Mouse (Mus musculus) embryonic facial prominence, embryonic 12.5 days (tissue): ENCODE data around the gene Repin1. TPM values are rescaled to one million over a fixed set of nuclear protein-coding genes. Genes with fewer than 3 reads are reported as not detected.

Experiments used
- ATAC-seq: fragments of 200-750 bp; cut with Nextera tagmentation; 2 replicates; pipeline ENCODE4 v1.8.0; 2017; ENCODE audit not compliant: insufficient number of reproducible peaks, insufficient read depth, low FRiP score, low TSS enrichment
- H3K27ac ChIP-seq: fragments of 300-500 bp; sonication (generic); 2 replicates; pipeline ENCODE4 v1.5.1; 2016; ENCODE audit warnings: mild to moderate bottlenecking
- H3K27me3 ChIP-seq: fragments of 300-500 bp; sonication (generic); 2 replicates; pipeline ENCODE4 v1.6.1; 2016; ENCODE audit warnings: mild to moderate bottlenecking, moderate library complexity
- H3K36me3 ChIP-seq: fragments of 300-500 bp; sonication (generic); 2 replicates; pipeline ENCODE4 v1.6.1; 2016; ENCODE audit warnings: mild to moderate bottlenecking
- H3K4me1 ChIP-seq: fragments of 300-500 bp; sonication (generic); 2 replicates; pipeline ENCODE4 v1.6.1; 2016
- H3K4me2 ChIP-seq: fragments of 300-500 bp; sonication (generic); replicated peaks from 2 replicates; pipeline ENCODE4 v1.6.1; 2016; ENCODE audit warnings: mild to moderate bottlenecking, moderate library complexity
- H3K4me3 ChIP-seq: fragments of 300-500 bp; sonication (generic); 2 replicates; pipeline ENCODE4 v1.5.1; 2016; ENCODE audit warnings: mild to moderate bottlenecking
- H3K9ac ChIP-seq: fragments of 300-500 bp; sonication (generic); 2 replicates; pipeline ENCODE4 v1.6.1; 2016; ENCODE audit warnings: mild to moderate bottlenecking, moderate library complexity
- H3K9me3 ChIP-seq: fragments of 300-500 bp; sonication (generic); 2 replicates; pipeline ENCODE4 v1.6.1; 2016; ENCODE audit warnings: mild to moderate bottlenecking, moderate library complexity
- WGBS: fragments of 180-500 bp; shearing (Covaris S2); methylation state at CpG from one replicate; pipeline ENCODE4 v1.1.7; 2016; 5-methylcytosine and 5-hydroxymethylcytosine counted together
- polyA plus RNA-seq: library from polyadenylated mRNA; unstranded; fragments of >200 nt; fragmentation: Nextera tagmentation; extraction: Ambion mirVana; gene quantifications from 2 replicates; pipeline ENCODE4 v1.2.1, GENCODE M21; 2016

Repin1 gene
- polyA plus RNA-seq, 1 experiment from 2014 or later = 35.0 TPM

GRCm38 (mm10) chr6:48582037-48582436 is 11.6 kb upstream of the Repin1 start:
- H3K9me3 ChIP-seq = no peaks in the 10 kb centered on the region
- H3K9ac ChIP-seq = no peak overlapping the region
- H3K4me2 ChIP-seq = no peak overlapping the region
- H3K4me3 ChIP-seq = no peak overlapping the region
- H3K4me1 ChIP-seq = 0 out of 2 replicates have a peak, but pooled peaks cover 5% of the 10 kb centered on the region
- no peaks in the 10 kb centered on the region for H3K36me3 ChIP-seq
- H3K27ac ChIP-seq = no peak overlapping the region
- WGBS = 73% methylated on average over 3 of the region's 3 CpGs
- no peaks in the 10 kb centered on the region for H3K27me3 ChIP-seq
- no peak for ATAC-seq

- no peak for ATAC-seq
- H3K9ac ChIP-seq = no peak within 1 kb of the TSS
- WGBS = 27% methylated on average over 6 of the region's 6 CpGs
These were observed 4.4 kb upstream of the Repin1 start, which contains the start of gene Gm45021 for GRCm38 (mm10) chr6:48589194-48589750. Gm45021 (plus strand) TSS chr6:48589610.

GRCm38 (mm10) chr6:48591221-48591845 is 2.4 kb upstream of the Repin1 start:
- 90% methylated on average over 3 of the region's 3 CpGs for WGBS
- ATAC-seq = no peak

More at GRCm38 (mm10) chr6:48589194-48589750, 4.4 kb upstream of the Repin1 start, which contains the start of gene Gm45021:
- H3K4me1 ChIP-seq = peaks cover 13% of the 10 kb centered on the region
- H3K27ac ChIP-seq = peak within 1 kb of the TSS; percentile 65
- H3K4me3 ChIP-seq = no peak within 1 kb of the TSS
- no peaks in the 10 kb centered on the region for H3K27me3 ChIP-seq
- no peaks in the 10 kb centered on the region for H3K36me3 ChIP-seq
- H3K9me3 ChIP-seq = no peaks in the 10 kb centered on the region
- H3K4me2 ChIP-seq = no peak within 1 kb of the TSS

GRCm38 (mm10) chr6:48591871-48592270 is 1.8 kb upstream of the Repin1 start:
- Histone ChIP-seq H3K27ac (no peak overlapping the region), H3K4me1 (peaks cover 24% of the 10 kb centered on the region), H3K9me3 (peaks cover 12% of the 10 kb centered on the region), H3K4me2 (no peak overlapping the region), H3K9ac (no peak overlapping the region), H3K27me3 (no peaks in the 10 kb centered on the region), H3K36me3 (peaks cover 13% of the 10 kb centered on the region), H3K4me3 (no peak overlapping the region)
- ATAC-seq = no peak
- 89% methylated on average over 6 of the region's 6 CpGs for WGBS

More at GRCm38 (mm10) chr6:48591221-48591845, 2.4 kb upstream of the Repin1 start:
- H3K36me3 ChIP-seq = peaks cover 8% of the 10 kb centered on the region
- H3K4me2 ChIP-seq = no peak overlapping the region
- no peak overlapping the region for H3K9ac ChIP-seq
- H3K27ac ChIP-seq = no peak overlapping the region
- H3K4me3 ChIP-seq = no peak overlapping the region
- no peaks in the 10 kb centered on the region for H3K27me3 ChIP-seq
- peaks cover 6% of the 10 kb centered on the region for H3K9me3 ChIP-seq
- H3K4me1 ChIP-seq = peaks cover 24% of the 10 kb centered on the region

GRCm38 (mm10) chr6:48594043-48594738 is 508 bp downstream of the Repin1 start:
- peak overlapping the region; percentile 83 for H3K9ac ChIP-seq
- H3K4me3 ChIP-seq = peak overlapping the region; percentile 81
- WGBS = 2% methylated on average over 40 of the region's 41 CpGs
- peak; percentile 52 for ATAC-seq
- peak overlapping the region; percentile 72 for H3K4me2 ChIP-seq
- peaks cover 29% of the 10 kb centered on the region for H3K9me3 ChIP-seq
- peak overlapping the region; percentile 84 for H3K27ac ChIP-seq
- no peaks in the 10 kb centered on the region for H3K27me3 ChIP-seq
- peaks cover 37% of the 10 kb centered on the region for H3K36me3 ChIP-seq
- peaks cover 21% of the 10 kb centered on the region for H3K4me1 ChIP-seq

GRCm38 (mm10) chr6:48595278-48595677 is 1.6 kb downstream of the Repin1 start:
- Histone ChIP-seq H3K4me1 (peaks cover 15% of the 10 kb centered on the region), H3K27ac (no peak overlapping the region), H3K4me2 (peak overlapping the region; percentile 72), H3K27me3 (no peaks in the 10 kb centered on the region), H3K36me3 (peaks cover 44% of the 10 kb centered on the region), H3K9me3 (peaks cover 29% of the 10 kb centered on the region), H3K9ac (no peak overlapping the region), H3K4me3 (peak overlapping the region; percentile 81)
- no peak for ATAC-seq
- WGBS = 53% methylated on average over 1 of the region's 1 CpGs

GRCm38 (mm10) chr6:48596545-48597232 is 3.0 kb downstream of the Repin1 start:
- Histone ChIP-seq H3K36me3 (peaks cover 44% of the 10 kb centered on the region), H3K27ac (no peak overlapping the region), H3K4me1 (peaks cover 15% of the 10 kb centered on the region), H3K4me3 (no peak overlapping the region), H3K9me3 (peaks cover 29% of the 10 kb centered on the region), H3K27me3 (no peaks in the 10 kb centered on the region), H3K4me2 (no peak overlapping the region), H3K9ac (no peak overlapping the region)
- WGBS = 96% methylated on average over 45 of the region's 45 CpGs
- ATAC-seq = no peak

- Histone ChIP-seq H3K27me3 (no peaks in the 10 kb centered on the region), H3K9ac (no peak overlapping the region), H3K36me3 (peaks cover 44% of the 10 kb centered on the region), H3K4me2 (no peak overlapping the region), H3K4me3 (no peak overlapping the region), H3K9me3 (peaks cover 29% of the 10 kb centered on the region), H3K4me1 (peaks cover 15% of the 10 kb centered on the region), H3K27ac (no peak overlapping the region)
- WGBS = 96% methylated on average over 27 of the region's 27 CpGs
- no peak for ATAC-seq
These were observed 3.5 kb downstream of the Repin1 start for GRCm38 (mm10) chr6:48597233-48597625.

GRCm38 (mm10) chr6:48600594-48600993 is 6.9 kb downstream of the Repin1 start:
- Histone ChIP-seq H3K9ac (no peak overlapping the region), H3K9me3 (peaks cover 29% of the 10 kb centered on the region), H3K27ac (no peak overlapping the region), H3K4me3 (no peak overlapping the region), H3K4me1 (peaks cover 5% of the 10 kb centered on the region; the same call in 1 of the 2 replicates), H3K27me3 (no peaks in the 10 kb centered on the region), H3K36me3 (peaks cover 47% of the 10 kb centered on the region), H3K4me2 (no peak overlapping the region)
- ATAC-seq = no peak
- 86% methylated on average over 1 of the region's 1 CpGs for WGBS

- Histone ChIP-seq H3K4me2 (peak within 1 kb of the TSS; percentile 81), H3K4me1 (peaks cover 5% of the 10 kb centered on the region; the same call in 1 of the 2 replicates), H3K27me3 (no peaks in the 10 kb centered on the region), H3K9me3 (peaks cover 21% of the 10 kb centered on the region), H3K4me3 (peak within 1 kb of the TSS; percentile 60), H3K9ac (peak within 1 kb of the TSS; percentile 72), H3K27ac (peak within 1 kb of the TSS; percentile 71), H3K36me3 (peaks cover 38% of the 10 kb centered on the region)
- WGBS = 6% methylated on average over 42 of the region's 42 CpGs
- peak; percentile 98 for ATAC-seq
These were observed 7.8 kb downstream of the Repin1 start, which contains the start of gene Zfp775 for GRCm38 (mm10) chr6:48601271-48602079. Zfp775 (plus strand) TSS chr6:48602063.
